Mouse (Mus musculus) forebrain, embryonic 12.5 days (tissue): ENCODE data around the gene Orai1. TPM values are rescaled to one million over a fixed set of nuclear protein-coding genes. Genes with fewer than 3 reads are reported as not detected.

Source experiments
- ATAC-seq: fragments of 200-750 bp; cut with Nextera tagmentation; 2 replicates; pipeline ENCODE4 v1.8.0; 2017; ENCODE audit warnings: moderate TSS enrichment; ENCODE audit not compliant: low FRiP score
- H3K27ac ChIP-seq: fragments of 300-500 bp; sonication (generic); 2 replicates; pipeline ENCODE4 v1.5.1; 2016; ENCODE audit warnings: mild to moderate bottlenecking
- H3K27me3 ChIP-seq: fragments of 300-500 bp; sonication (generic); 2 replicates; pipeline ENCODE4 v1.6.1; 2016; ENCODE audit warnings: mild to moderate bottlenecking
- H3K36me3 ChIP-seq: fragments of 300-500 bp; sonication (generic); replicated peaks from 2 replicates; pipeline ENCODE4 v1.6.1; 2016; ENCODE audit warnings: mild to moderate bottlenecking
- H3K4me1 ChIP-seq: fragments of 300-500 bp; sonication (generic); 2 replicates; pipeline ENCODE4 v1.6.1; 2016
- H3K4me2 ChIP-seq: fragments of 300-500 bp; sonication (generic); 2 replicates; pipeline ENCODE4 v1.6.1; 2016; ENCODE audit warnings: mild to moderate bottlenecking, moderate library complexity
- H3K4me3 ChIP-seq: fragments of 300-500 bp; sonication (generic); replicated peaks from 2 replicates; pipeline ENCODE4 v1.5.1; 2016; ENCODE audit warnings: mild to moderate bottlenecking
- H3K9ac ChIP-seq: fragments of 300-500 bp; sonication (generic); 2 replicates; pipeline ENCODE4 v1.6.1; 2016; ENCODE audit warnings: mild to moderate bottlenecking
- H3K9me3 ChIP-seq: fragments of 300-500 bp; sonication (generic); 2 replicates; pipeline ENCODE4 v1.6.1; 2016
- WGBS: fragments of 180-500 bp; shearing (Covaris S2); methylation state at CpG from one replicate; pipeline ENCODE4 v1.1.7; 2016; 5-methylcytosine and 5-hydroxymethylcytosine counted together
- polyA plus RNA-seq: library from polyadenylated mRNA; unstranded; fragments of >200 nt; fragmentation: Nextera tagmentation; extraction: Ambion mirVana; gene quantifications from 2 replicates; pipeline ENCODE4 v1.2.1, GENCODE M21; 2016

Gene Orai1
- polyA plus RNA-seq, 1 experiment from 2014 or later = 11.4 TPM

DNA sequence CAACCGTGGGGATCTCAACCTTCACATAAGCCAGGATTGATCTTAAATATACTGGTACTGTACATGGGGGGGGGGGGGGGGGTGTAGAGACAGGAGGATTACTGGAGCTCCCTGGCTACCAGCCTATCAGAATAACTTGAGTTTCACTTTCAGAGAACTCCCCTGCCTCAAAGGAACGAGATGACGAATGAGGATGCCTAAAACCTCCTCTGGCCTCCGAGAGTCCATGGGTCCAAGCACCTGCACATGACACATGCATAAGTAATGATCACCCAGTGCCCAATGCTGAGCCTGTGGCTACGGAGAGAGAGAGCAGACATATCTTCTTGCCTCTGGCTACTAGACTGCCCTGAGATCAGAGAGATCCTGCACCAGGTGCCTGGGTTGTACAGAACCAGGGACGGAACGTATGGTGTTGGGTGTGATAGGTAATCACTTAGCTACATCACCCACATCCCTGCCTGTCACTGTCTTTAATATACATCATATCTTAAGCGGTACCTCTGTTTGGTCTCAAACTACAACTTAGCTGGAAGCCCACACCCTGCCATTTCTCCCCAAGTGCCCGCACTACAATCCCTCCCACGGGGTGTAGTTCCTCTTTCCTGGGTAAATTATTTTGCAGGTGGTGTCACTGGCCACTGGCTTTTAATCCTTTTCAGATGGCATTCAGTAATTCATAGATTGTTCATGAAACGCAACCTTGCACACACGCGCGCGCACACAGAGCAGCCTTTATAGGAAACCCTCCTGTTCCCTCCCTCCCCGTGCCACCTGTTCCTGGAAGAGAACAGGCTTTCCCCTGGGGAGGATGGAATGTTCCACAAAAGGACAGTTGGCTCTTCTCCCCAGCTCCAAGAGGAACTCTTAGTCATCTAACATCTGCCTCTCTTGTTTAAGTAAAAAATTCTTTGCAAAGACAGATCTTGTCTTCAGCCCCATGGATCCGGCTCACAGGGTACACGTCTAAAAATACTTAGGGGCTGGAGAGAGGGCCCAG is 17.4 kb upstream of the Orai1 start:
- Histone ChIP-seq H3K4me3 (no peak overlapping the region), H3K4me2 (no peak overlapping the region), H3K4me1 (peaks cover 19% of the 10 kb centered on the region), H3K27me3 (no peaks in the 10 kb centered on the region), H3K9me3 (no peaks in the 10 kb centered on the region), H3K27ac (no peak overlapping the region), H3K36me3 (no peaks in the 10 kb centered on the region), H3K9ac (no peak overlapping the region)
- no peak for ATAC-seq
- WGBS = 94% methylated on average over 18 of the region's 18 CpGs

- no peak overlapping the region for H3K4me3 ChIP-seq
- no peak overlapping the region for H3K9ac ChIP-seq
- peaks cover 12% of the 10 kb centered on the region for H3K4me1 ChIP-seq
- 63% methylated on average over 1 of the region's 1 CpGs for WGBS
- no peaks in the 10 kb centered on the region for H3K9me3 ChIP-seq
- no peak for ATAC-seq
- H3K27me3 ChIP-seq = no peaks in the 10 kb centered on the region
- H3K4me2 ChIP-seq = no peak overlapping the region
- H3K36me3 ChIP-seq = no peaks in the 10 kb centered on the region
- H3K27ac ChIP-seq = no peak overlapping the region
Observed at GRCm38 (mm10) chr5:123000901-123001300, 14.0 kb upstream of the Orai1 start.

- ATAC-seq = no peak
- H3K4me1 ChIP-seq = peaks cover 16% of the 10 kb centered on the region
- 62% methylated on average over 19 of the region's 19 CpGs for WGBS
- no peak overlapping the region for H3K9ac ChIP-seq
- peak overlapping the region; percentile 76 for H3K27ac ChIP-seq
- no peak overlapping the region for H3K4me3 ChIP-seq
- no peaks in the 10 kb centered on the region for H3K36me3 ChIP-seq
- H3K27me3 ChIP-seq = no peaks in the 10 kb centered on the region
- no peaks in the 10 kb centered on the region for H3K9me3 ChIP-seq
- peak overlapping the region; percentile 6; the same call in 1 of the 2 replicates for H3K4me2 ChIP-seq
Observed at GRCm38 (mm10) chr5:123005716-123006592, 8.9 kb upstream of the Orai1 start.

DNA sequence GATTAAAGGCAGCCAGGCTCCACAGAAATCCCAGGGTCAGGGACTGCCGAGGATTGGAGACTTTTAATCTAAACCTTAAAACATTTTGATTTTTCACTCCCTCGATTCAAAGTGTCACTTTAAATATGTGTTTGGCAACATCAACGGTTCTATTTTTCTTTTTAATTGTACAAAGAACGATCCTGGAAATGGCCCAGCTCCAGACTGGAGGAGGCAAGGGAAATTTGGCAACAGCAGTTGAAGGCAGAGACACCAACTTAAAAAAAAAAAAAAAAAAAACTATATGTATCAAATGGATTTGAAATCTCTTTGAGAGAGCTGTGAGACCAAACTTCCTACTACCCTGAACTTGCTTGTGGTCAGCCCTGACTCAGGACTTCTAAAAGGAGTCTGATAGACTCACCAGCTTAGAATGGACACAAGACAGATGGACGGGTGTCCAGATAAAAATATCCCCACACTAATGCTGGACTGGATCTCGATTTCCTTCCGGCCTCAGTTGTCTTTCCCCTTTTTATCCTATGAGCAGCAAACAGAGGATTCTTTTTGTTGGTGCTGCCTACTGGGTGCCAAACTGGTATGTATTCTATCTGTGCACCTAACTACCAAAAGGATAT is 5.9 kb upstream of the Orai1 start:
- WGBS = 84% methylated on average over 7 of the region's 7 CpGs
- no peak overlapping the region for H3K27ac ChIP-seq
- no peaks in the 10 kb centered on the region for H3K27me3 ChIP-seq
- no peaks in the 10 kb centered on the region for H3K36me3 ChIP-seq
- no peak overlapping the region for H3K4me3 ChIP-seq
- no peak overlapping the region for H3K9ac ChIP-seq
- peaks cover 9% of the 10 kb centered on the region; the same call in 1 of the 2 replicates for H3K4me1 ChIP-seq
- H3K4me2 ChIP-seq = no peak overlapping the region
- H3K9me3 ChIP-seq = no peaks in the 10 kb centered on the region
- no peak for ATAC-seq

- H3K9ac ChIP-seq = no peak overlapping the region
- no peak overlapping the region for H3K27ac ChIP-seq
- no peak for ATAC-seq
- 86% methylated on average over 11 of the region's 11 CpGs for WGBS
- no peak overlapping the region for H3K4me2 ChIP-seq
- H3K4me3 ChIP-seq = no peak overlapping the region
- peaks cover 13% of the 10 kb centered on the region for H3K4me1 ChIP-seq
- no peaks in the 10 kb centered on the region for H3K27me3 ChIP-seq
- no peaks in the 10 kb centered on the region for H3K36me3 ChIP-seq
- H3K9me3 ChIP-seq = no peaks in the 10 kb centered on the region
Observed at GRCm38 (mm10) chr5:123009873-123010272, 5.0 kb upstream of the Orai1 start.

GRCm38 (mm10) chr5:123010806-123011205 is 4.1 kb upstream of the Orai1 start:
- H3K27me3 ChIP-seq = no peaks in the 10 kb centered on the region
- no peak overlapping the region for H3K27ac ChIP-seq
- no peaks in the 10 kb centered on the region for H3K36me3 ChIP-seq
- H3K9me3 ChIP-seq = no peaks in the 10 kb centered on the region
- WGBS = 93% methylated on average over 6 of the region's 6 CpGs
- H3K4me3 ChIP-seq = no peak overlapping the region
- ATAC-seq = no peak
- no peak overlapping the region for H3K4me2 ChIP-seq
- no peak overlapping the region for H3K9ac ChIP-seq
- peaks cover 14% of the 10 kb centered on the region for H3K4me1 ChIP-seq

DNA sequence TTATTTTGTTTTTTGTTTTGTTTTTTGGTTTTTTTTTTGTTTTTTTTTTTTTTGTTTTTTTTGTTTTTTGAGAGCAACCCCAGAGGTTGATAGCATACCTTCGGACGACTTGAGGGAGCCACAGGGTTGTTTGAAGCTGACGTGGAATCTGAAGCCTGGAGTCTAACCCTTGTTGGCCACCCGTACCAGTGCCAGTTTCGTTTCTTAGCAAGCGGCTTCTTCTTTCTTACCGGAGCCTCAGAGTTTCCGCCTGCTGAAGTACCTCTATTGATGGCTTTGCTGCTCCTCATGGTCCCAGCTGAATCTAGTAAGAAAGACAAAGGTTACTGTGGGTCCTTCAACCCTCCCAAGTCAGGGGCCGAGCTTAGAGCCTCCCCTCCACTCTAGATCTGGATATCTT is 3.2 kb upstream of the Orai1 start:
- no peak overlapping the region for H3K9ac ChIP-seq
- WGBS = 91% methylated on average over 9 of the region's 9 CpGs
- no peak for ATAC-seq
- H3K27ac ChIP-seq = no peak overlapping the region
- no peaks in the 10 kb centered on the region for H3K36me3 ChIP-seq
- H3K4me2 ChIP-seq = no peak overlapping the region
- no peak overlapping the region for H3K4me3 ChIP-seq
- no peaks in the 10 kb centered on the region for H3K9me3 ChIP-seq
- H3K4me1 ChIP-seq = peaks cover 16% of the 10 kb centered on the region
- H3K27me3 ChIP-seq = no peaks in the 10 kb centered on the region

- Histone ChIP-seq H3K27me3 (0 out of 2 replicates have a peak, but pooled peaks cover 3% of the 10 kb centered on the region), H3K4me2 (no peak overlapping the region), H3K27ac (0 out of 2 replicates have a peak overlapping the region, but pooled peaks have one; percentile 43), H3K36me3 (no peaks in the 10 kb centered on the region), H3K4me1 (peaks cover 18% of the 10 kb centered on the region), H3K4me3 (no peak overlapping the region), H3K9me3 (no peaks in the 10 kb centered on the region), H3K9ac (no peak overlapping the region)
- 63% methylated on average over 9 of the region's 9 CpGs for WGBS
- no peak for ATAC-seq
Observed at GRCm38 (mm10) chr5:123013599-123014315, 1.1 kb upstream of the Orai1 start.

DNA sequence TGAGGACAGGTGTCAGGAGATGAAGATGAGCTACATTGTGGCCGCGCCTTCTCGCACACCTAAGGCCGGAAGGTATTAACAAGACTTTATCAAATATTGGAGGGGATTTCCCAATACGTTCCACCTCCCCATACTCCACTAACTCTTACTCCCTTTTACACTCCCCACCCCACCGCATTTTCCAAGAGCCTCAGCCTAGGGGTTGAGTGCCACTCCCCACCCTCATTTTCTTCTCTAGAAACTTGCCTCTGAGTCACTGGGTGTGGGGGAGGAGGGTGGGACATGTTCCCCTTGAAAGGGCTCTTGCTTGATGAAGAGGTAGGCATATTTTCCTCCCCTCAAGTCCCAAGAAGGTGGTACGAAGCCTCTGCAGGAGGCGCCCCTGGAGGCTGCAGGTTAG is 1.0 kb downstream of the Orai1 start:
- Histone ChIP-seq H3K27ac (0 out of 2 replicates have a peak overlapping the region, but pooled peaks have one; percentile 95), H3K9ac (peak overlapping the region; percentile 78)

GRCm38 (mm10) chr5:123017504-123017903 is 2.6 kb downstream of the Orai1 start:
- no peak overlapping the region for H3K4me2 ChIP-seq
- H3K9me3 ChIP-seq = no peaks in the 10 kb centered on the region
- no peak overlapping the region for H3K27ac ChIP-seq
- H3K4me3 ChIP-seq = no peak overlapping the region
- WGBS = 87% methylated on average over 4 of the region's 4 CpGs
- no peak overlapping the region for H3K9ac ChIP-seq
- peaks cover 31% of the 10 kb centered on the region for H3K4me1 ChIP-seq
- no peak for ATAC-seq
- H3K27me3 ChIP-seq = 0 out of 2 replicates have a peak, but pooled peaks cover 3% of the 10 kb centered on the region
- no peaks in the 10 kb centered on the region for H3K36me3 ChIP-seq

More for the DNA sequence above, 1.0 kb downstream of the Orai1 start:
- 26% methylated on average over 8 of the region's 8 CpGs for WGBS
- ATAC-seq = no peak
- Histone ChIP-seq H3K27me3 (0 out of 2 replicates have a peak, but pooled peaks cover 3% of the 10 kb centered on the region), H3K4me2 (peak overlapping the region; percentile 85), H3K4me1 (peaks cover 31% of the 10 kb centered on the region), H3K9me3 (no peaks in the 10 kb centered on the region), H3K4me3 (peak overlapping the region; percentile 72), H3K36me3 (no peaks in the 10 kb centered on the region)

- H3K36me3 ChIP-seq = no peaks in the 10 kb centered on the region
- H3K4me2 ChIP-seq = 0 out of 2 replicates have a peak overlapping the region, but pooled peaks have one; percentile 5
- H3K4me3 ChIP-seq = no peak overlapping the region
- no peak for ATAC-seq
- H3K4me1 ChIP-seq = peaks cover 29% of the 10 kb centered on the region
- H3K27ac ChIP-seq = peak overlapping the region; percentile 76
- H3K27me3 ChIP-seq = 0 out of 2 replicates have a peak, but pooled peaks cover 3% of the 10 kb centered on the region
- 43% methylated on average over 10 of the region's 10 CpGs for WGBS
- peak overlapping the region; percentile 18; the same call in 1 of the 2 replicates for H3K9ac ChIP-seq
- no peaks in the 10 kb centered on the region for H3K9me3 ChIP-seq
Observed at GRCm38 (mm10) chr5:123019336-123020016, 4.6 kb downstream of the Orai1 start.
